Mouse (Mus musculus): ENCODE results near the gene Piwil4.

The Piwil4 gene

GRCm38 (mm10) chr9:14740151-14740924, at the start of gene Piwil4:
TSS of gene Piwil4 (minus strand) at chr9:14740733.
- no peak for DNase-seq (ENCODE audit: low spot score in 2 of 2)

DNA sequence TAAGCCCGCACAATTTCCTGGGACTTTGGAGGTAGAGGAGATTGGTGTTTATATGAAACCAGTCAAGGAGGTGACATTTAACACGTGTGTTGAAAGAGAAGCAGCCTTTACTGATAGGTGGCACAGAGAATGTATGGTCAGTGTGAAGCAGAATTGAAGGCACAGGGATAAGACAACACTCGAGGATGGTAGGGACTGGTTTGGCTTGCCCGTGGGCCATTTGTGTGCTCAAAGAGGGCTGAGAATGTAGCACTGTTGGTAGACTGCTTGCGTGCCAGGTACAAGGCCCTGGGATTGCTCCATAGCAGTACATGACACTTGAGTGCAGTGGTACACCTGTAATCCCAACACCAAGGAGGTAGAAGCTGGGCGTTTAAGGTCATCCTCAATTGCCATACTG, 46.8 kb upstream of the Piwil4 start:
- DNase-seq (ENCODE audit: low spot score in 2 of 2) = no peak

DNA sequence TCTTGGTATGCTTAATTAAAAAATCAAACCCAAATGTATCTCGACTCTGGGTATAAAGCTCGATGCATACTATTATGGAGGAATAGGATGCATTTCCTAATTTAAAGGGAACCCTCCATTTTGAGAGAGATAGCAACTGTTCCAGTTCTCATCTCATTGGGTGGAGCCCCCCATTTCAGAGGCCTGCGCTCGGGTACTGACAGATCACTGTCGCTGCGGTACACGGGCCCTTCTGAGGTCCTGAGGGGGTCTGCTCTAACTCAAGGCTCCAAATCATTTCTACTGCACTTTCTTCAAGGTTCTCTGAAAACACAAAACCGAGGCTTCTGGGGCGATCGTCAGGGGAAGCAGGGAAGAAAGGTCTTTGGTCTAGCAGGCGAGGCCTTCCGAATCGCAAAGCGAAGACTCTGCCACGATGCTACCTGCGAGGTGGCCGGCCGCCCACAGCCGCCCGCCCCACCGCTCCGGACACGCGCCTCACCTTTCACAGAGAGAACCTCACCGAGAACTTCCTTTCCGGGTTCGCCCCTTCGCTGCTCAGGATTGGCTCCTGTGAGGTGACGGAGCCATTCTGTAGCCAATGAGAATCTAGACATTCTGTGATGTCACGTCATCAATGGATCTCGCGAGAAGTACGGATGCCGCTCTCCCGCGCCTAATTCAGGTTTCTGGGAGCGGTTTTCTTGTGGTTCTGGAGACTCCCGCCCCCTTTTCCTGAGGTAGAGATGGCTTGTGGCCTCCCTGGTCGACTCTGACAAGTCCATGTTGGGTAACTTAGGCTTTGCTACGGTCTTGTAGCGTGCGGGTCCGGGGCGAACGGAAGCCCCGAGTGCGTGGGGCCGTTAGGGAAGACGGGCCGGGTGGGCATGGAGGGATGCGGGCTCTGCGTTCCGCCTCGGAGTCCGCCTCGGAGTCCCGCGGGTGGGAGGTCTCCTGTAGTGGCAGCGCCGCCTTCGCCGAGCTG, 43.8 kb upstream of the Piwil4 start, which contains the start of the genes Mre11a and Ankrd49:
TSS of gene Mre11a (plus strand) at position 616 of the 964 bp plus-strand sequence.
TSS of gene Ankrd49 (minus strand) at position 818 of the 964 bp plus-strand sequence.
- peak; percentile 89 to 93 for DNase-seq (ENCODE audit: low spot score in 2 of 2)

- no peak for DNase-seq (ENCODE audit: low spot score in 2 of 2)
Observed at GRCm38 (mm10) chr9:14778341-14778740, 37.8 kb upstream of the Piwil4 start.

- no peak for DNase-seq (ENCODE audit: low spot score in 2 of 2)
Observed at GRCm38 (mm10) chr9:14773813-14774212, 33.3 kb upstream of the Piwil4 start.

DNA sequence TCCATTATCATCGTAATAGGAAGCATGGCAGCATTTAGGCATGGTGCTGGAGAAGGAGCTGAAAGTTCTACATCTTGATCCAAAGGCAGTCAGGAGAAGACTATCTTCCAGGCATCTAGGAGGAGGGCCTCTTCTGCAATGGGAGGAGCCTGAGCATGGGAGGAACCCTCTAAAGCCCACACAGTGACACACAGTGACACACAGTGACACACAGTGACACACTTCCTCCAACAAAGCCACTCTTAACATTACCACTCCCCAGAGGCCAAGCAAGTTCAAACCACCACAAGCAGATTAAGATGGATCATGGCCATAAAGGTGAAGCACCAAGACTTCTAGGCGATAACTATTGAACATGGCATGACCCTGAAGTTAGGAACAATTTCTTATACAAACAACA, 31.5 kb upstream of the Piwil4 start:
- no peak for DNase-seq (ENCODE audit: low spot score in 2 of 2)

- DNase-seq (ENCODE audit: low spot score in 2 of 2) = no peak
Observed at GRCm38 (mm10) chr9:14770803-14771471, 30.4 kb upstream of the Piwil4 start, which contains the start of gene 1700012B09Rik. TSS of gene 1700012B09Rik (minus strand) at chr9:14771030.

GRCm38 (mm10) chr9:14769811-14770210, 29.3 kb upstream of the Piwil4 start:
- no peak for DNase-seq (ENCODE audit: low spot score in 2 of 2)

GRCm38 (mm10) chr9:14764765-14765164, 24.2 kb upstream of the Piwil4 start:
- peak in 1 of 2 experiments; percentile 5 for DNase-seq (ENCODE audit: low spot score in 2 of 2)

- DNase-seq (ENCODE audit: low spot score in 2 of 2) = no peak
Observed at GRCm38 (mm10) chr9:14759261-14759660, 18.7 kb upstream of the Piwil4 start.

DNA sequence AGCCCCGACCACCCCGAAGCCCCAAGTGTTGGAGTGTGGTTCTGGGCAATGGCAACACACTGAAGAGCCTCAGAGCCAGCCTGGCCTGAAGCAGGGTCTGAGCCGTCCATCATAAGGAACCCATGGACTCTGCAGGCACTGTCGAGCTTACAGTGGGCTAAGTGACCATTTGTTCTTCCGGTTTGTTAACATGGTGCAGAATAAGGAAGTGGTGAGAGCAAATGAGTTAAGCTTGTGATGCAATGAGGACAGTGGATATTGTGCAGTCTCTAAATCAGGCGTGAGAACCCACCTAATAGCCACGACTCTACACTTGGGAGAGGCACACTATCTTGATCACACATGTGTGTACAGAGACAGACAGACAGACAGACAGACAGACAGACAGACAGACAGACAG, 18.1 kb upstream of the Piwil4 start:
- DNase-seq (ENCODE audit: low spot score in 2 of 2) = peak in 1 of 2 experiments; percentile 12

- DNase-seq (ENCODE audit: low spot score in 2 of 2) = no peak
Observed at GRCm38 (mm10) chr9:14754469-14754868, 13.9 kb upstream of the Piwil4 start.

- DNase-seq (ENCODE audit: low spot score in 2 of 2) = no peak
Observed at GRCm38 (mm10) chr9:14753947-14754346, 13.4 kb upstream of the Piwil4 start.

GRCm38 (mm10) chr9:14752001-14752522, 11.5 kb upstream of the Piwil4 start, which contains the start of gene Fut4:
TSS of gene Fut4 (minus strand) at chr9:14752393.
- DNase-seq (ENCODE audit: low spot score in 2 of 2) = peak; percentile 15 to 24

- DNase-seq (ENCODE audit: low spot score in 2 of 2) = no peak
Observed at GRCm38 (mm10) chr9:14751503-14752000, 11.0 kb upstream of the Piwil4 start.

DNA sequence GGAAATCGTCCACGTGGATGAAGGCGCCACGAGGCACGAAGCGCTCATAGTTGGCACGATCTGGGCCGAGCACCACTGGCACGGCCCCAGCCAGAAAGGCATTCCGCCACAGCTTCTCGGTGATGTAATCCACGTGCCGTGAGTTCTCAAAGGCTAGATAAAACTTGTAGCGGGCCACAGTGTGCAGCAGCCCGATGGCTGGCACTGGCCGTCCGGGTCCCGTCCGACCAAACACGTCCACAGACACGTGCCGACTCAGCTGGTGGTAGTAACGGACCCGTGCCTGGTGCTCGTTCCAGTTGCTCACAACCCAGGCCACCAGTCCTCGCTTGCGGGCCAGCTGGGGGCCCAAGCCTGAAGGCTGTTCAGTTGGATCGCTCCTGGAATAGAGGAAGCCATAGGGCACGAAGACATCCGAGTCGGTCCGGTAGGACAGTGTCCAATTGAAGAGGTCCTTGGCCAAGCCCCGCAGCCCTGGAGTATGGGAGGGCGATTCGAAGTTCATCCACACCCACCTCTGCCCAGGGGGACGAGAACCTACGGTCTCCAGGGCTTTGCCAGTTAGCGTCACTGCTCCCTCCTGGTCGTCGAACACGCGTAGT, 10.5 kb upstream of the Piwil4 start:
- DNase-seq (ENCODE audit: low spot score in 2 of 2) = no peak

- DNase-seq (ENCODE audit: low spot score in 2 of 2) = no peak
Observed at GRCm38 (mm10) chr9:14739498-14740150, 909 bp downstream of the Piwil4 start.

DNA sequence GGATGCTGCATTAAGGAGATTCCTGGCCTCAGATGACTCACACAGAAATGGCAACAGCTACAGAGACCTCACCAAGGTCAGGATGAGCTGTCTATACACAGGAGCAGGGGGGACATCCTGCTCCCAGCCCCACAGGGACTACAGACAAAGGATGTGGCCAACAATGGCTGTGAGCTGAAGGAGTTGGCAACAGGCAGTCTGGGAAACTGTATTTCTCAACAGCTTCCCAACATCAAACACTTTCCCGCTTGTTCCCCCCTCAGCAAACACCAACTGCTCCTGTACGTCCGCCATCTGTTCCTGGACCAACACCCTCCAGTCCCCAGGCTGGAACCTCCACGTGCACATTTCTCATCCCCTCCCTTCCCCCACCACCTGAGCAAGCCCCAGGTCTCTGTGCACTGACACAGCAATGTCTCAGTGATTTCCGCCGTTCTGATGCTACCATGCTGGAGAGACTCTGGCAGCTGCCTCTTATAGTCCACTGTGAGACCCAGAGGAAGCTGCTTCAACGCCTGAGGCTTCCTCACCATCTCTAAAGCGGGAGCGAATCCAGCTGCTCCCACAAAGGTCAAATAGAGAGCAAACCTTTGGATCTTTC, 9.5 kb downstream of the Piwil4 start:
- DNase-seq (ENCODE audit: low spot score in 2 of 2) = no peak

GRCm38 (mm10) chr9:14728365-14728764, 12.2 kb downstream of the Piwil4 start:
- DNase-seq (ENCODE audit: low spot score in 2 of 2) = no peak

GRCm38 (mm10) chr9:14726629-14727028, 13.9 kb downstream of the Piwil4 start:
- DNase-seq (ENCODE audit: low spot score in 2 of 2) = no peak

Data from spleen, postnatal 36 days (tissue).